Mouse (Mus musculus): ENCODE measurements around the gene Methig1. TPM values are rescaled to one million over a fixed set of nuclear protein-coding genes. Genes with fewer than 3 reads are reported as not detected.

Gene Methig1
- polyA plus RNA-seq, 1 experiment from 2014 or later, result not detected

DNA sequence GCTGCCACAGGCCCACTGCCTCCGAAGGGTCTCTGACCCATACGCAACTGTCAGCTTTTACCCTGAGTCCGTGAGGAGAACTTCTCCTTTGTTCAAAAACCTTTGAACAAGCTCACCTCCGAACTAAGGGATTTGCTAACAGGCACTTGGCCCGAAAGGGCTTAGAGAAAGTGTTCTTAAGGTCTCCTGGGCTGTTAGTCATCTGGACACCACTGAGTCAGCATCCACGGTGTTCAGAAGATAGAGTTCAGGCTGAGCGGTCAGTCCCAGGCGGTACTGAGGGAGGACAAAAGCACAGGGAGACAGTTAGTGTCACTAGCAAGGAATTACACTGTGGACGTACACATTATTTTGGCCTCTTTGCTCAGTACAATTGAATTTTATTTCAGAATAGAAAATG lies 35.9 kb downstream of the Methig1 start:
- no peaks in the 10 kb centered on the region for H3K9me3 ChIP-seq
- no peak for DNase-seq (ENCODE audit: extremely low spot score, low spot score)
- H3K4me3 ChIP-seq, result no peak overlapping the region
- no peaks in the 10 kb centered on the region for H3K27me3 ChIP-seq (ENCODE audit: poor library complexity, severe bottlenecking)
- peaks cover 13% of the 10 kb centered on the region for H3K4me1 ChIP-seq
- 68% methylated on average over 9 of the region's 9 CpGs for WGBS
- H3K27ac ChIP-seq, result no peak overlapping the region
- H3K36me3 ChIP-seq (replicated peaks), result peaks cover 17% of the 10 kb centered on the region

DNA sequence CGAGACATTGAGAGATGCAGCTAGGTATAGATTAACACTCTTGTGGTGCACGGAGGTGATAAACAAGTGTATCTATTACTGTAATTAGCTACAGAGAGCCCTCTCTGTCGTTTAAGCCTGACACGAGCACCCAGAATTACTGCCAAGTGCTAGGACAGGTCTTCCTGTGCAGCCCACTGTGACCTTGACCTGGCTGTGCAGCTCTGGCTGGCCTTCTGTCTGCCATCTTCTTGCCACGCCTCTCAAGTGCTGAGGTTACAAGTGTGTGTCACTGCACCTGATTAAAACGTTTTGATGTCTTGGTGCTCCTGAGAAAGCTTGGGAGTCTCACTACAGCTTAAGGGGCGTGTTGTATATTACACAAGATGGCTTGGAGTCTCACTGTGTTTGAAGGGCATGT lies 38.1 kb downstream of the Methig1 start:
- Histone ChIP-seq H3K27me3 (ENCODE audit: poor library complexity, severe bottlenecking) (no peaks in the 10 kb centered on the region), H3K36me3 (replicated peaks) (peaks cover 39% of the 10 kb centered on the region), H3K4me3 (no peak overlapping the region), H3K4me1 (peaks cover 13% of the 10 kb centered on the region), H3K9me3 (no peaks in the 10 kb centered on the region), H3K27ac (no peak overlapping the region)
- WGBS, result 82% methylated on average over 7 of the region's 7 CpGs
- DNase-seq (ENCODE audit: extremely low spot score, low spot score), result no peak

DNA sequence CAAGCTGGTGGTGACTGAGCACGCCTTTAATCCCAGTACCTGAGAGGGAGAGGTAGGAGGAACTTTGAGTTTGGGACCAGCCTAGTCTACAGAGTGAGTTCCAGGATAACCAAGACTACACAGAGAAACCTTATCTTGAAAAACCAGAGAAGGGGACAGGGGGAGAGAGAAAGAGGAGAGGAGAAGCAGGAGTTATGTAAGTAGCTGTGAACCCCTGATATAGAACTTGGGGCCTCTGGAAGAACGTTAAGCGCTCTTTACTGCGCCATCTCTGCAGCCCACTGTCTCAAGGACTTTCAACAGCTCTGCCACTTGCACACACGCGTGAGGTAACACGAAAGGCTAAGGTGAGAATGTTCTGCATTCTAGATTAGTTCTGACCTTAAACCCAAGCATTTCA lies 38.6 kb downstream of the Methig1 start:
- Histone ChIP-seq H3K4me1 (peaks cover 13% of the 10 kb centered on the region), H3K36me3 (replicated peaks) (peaks cover 44% of the 10 kb centered on the region), H3K27me3 (ENCODE audit: poor library complexity, severe bottlenecking) (no peaks in the 10 kb centered on the region), H3K4me3 (no peak overlapping the region), H3K9me3 (no peaks in the 10 kb centered on the region), H3K27ac (no peak overlapping the region)
- WGBS, result 94% methylated on average over 7 of the region's 7 CpGs
- no peak for DNase-seq (ENCODE audit: extremely low spot score, low spot score)

DNA sequence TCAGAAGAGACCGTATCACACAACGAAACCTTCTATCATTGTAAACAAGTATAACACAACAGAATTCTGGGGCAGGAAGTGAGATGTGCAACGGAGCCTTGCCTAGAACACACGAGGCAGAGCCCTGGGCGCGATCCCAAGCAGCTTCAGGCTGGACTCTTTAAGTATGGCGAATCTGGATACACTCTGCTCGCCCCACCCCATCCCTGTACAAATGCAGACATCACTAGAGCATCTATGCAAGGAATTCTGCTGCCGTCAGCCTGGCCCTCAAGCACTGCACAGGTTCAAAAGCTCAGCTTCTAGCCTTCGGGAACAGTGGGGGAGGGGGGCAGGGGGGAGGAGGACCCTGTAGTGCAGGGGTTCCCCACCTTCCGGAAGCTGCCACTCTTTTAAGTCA lies 40.1 kb downstream of the Methig1 start:
- no peak for DNase-seq (ENCODE audit: extremely low spot score, low spot score)
- Histone ChIP-seq H3K4me3 (no peak overlapping the region), H3K4me1 (peaks cover 13% of the 10 kb centered on the region), H3K27me3 (ENCODE audit: poor library complexity, severe bottlenecking) (no peaks in the 10 kb centered on the region), H3K36me3 (replicated peaks) (peaks cover 58% of the 10 kb centered on the region), H3K27ac (no peak overlapping the region), H3K9me3 (no peaks in the 10 kb centered on the region)
- 91% methylated on average over 11 of the region's 11 CpGs for WGBS

DNA sequence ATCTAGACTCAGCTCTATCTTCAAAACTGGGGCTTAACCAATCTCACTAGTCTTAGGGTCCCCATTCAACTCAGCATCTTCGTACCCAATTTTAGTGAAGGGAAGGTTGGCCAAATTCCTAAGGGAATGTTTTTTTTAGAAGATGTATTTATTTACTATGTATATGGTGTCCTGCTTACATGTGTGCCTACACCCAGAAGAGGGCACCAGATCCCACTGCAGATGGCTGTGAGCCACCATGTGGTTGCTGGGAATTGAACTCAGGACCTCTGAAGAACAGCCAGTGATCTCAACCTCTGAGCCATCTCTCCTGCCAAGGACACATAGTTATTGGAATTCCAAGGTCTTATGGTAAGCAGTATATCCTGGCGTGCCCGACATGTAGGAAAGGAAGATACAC lies 42.6 kb downstream of the Methig1 start:
- Histone ChIP-seq H3K9me3 (no peaks in the 10 kb centered on the region), H3K27me3 (ENCODE audit: poor library complexity, severe bottlenecking) (no peaks in the 10 kb centered on the region), H3K4me1 (no peaks in the 10 kb centered on the region), H3K4me3 (no peak overlapping the region), H3K36me3 (replicated peaks) (peaks cover 84% of the 10 kb centered on the region), H3K27ac (no peak overlapping the region)
- 93% methylated on average over 3 of the region's 3 CpGs for WGBS
- DNase-seq (ENCODE audit: extremely low spot score, low spot score), result no peak

DNA sequence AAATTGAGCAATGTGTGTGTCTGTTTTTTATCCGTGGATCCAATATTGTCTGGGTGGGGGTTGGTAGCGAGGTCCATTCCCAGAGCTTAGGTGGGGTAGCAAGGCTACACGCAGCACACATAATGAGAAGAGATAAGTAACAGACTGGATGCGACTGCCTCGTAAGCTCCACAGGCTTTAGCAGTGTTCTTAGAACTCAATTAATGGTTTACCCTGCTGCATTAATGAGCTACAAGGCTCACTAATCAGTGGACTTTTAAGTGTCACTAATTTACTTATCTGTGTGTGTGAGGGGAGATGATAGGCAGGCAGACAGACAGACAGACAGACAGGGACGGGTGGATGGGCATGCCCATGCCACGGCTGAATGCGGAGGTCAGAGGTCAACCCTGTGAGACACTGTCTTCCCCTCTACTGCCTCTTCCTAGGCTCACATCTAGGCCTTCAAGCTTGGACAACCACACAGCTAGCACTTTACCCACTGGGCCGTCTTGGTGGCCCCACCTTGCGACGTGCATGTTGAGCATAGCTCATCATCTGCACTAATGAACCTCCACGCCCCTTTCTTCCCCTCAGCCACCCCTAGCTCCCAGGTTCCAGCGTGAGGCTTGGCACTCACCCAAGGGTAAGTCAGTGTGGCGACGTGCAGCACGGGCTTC lies 47.8 kb downstream of the Methig1 start:
- Histone ChIP-seq H3K27me3 (ENCODE audit: poor library complexity, severe bottlenecking) (no peaks in the 10 kb centered on the region), H3K27ac (no peak overlapping the region), H3K9me3 (no peaks in the 10 kb centered on the region), H3K4me1 (no peaks in the 10 kb centered on the region), H3K4me3 (no peak overlapping the region), H3K36me3 (replicated peaks) (peaks cover 100% of the 10 kb centered on the region)
- no peak for DNase-seq (ENCODE audit: extremely low spot score, low spot score)
- WGBS, result 93% methylated on average over 16 of the region's 16 CpGs

DNA sequence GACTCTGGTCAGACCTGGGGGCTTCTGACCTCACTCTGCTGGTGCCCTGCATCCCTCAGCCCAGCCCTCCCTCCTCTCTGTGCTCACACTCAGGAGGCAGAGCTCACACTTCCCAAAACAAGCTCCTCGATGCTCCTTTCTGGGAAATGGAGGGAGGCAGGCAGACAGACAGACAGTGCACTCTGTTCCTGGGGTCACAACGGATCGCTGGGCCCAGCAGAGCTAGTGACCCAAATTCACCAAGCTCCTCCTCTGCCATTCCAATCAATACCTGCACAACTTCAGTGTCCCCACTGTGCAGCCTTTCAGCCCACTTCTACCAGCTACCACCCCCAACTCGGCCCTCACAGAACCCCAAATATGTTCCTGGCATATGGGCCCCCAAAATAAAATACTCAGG lies 48.9 kb downstream of the Methig1 start:
- H3K9me3 ChIP-seq, result no peaks in the 10 kb centered on the region
- no peaks in the 10 kb centered on the region for H3K4me1 ChIP-seq
- peaks cover 96% of the 10 kb centered on the region for H3K36me3 ChIP-seq (replicated peaks)
- no peaks in the 10 kb centered on the region for H3K27me3 ChIP-seq (ENCODE audit: poor library complexity, severe bottlenecking)
- no peak for DNase-seq (ENCODE audit: extremely low spot score, low spot score)
- H3K27ac ChIP-seq, result no peak overlapping the region
- H3K4me3 ChIP-seq, result no peak overlapping the region
- WGBS, result 94% methylated on average over 4 of the region's 4 CpGs

DNA sequence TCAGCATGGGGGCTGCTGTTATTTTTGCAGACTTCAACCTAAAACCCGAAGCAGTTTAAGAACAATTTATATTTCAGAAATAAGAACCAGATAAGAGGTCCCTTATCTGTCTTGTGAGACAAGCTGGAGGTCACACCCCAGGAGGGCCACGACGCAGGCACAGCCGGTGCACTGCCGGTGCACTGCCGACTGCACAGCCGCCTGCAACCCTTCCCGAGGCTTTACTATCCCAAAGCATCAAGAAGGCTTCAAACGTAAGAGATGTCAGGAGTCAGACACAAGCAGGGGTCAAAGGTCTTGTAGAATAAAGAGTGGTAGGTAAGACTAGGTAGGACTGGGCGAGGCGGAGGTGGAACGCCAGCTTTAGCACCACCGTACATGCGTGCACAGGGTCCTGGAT lies 49.4 kb downstream of the Methig1 start:
- no peaks in the 10 kb centered on the region for H3K4me1 ChIP-seq
- H3K27me3 ChIP-seq (ENCODE audit: poor library complexity, severe bottlenecking), result no peaks in the 10 kb centered on the region
- no peak overlapping the region for H3K4me3 ChIP-seq
- 94% methylated on average over 14 of the region's 14 CpGs for WGBS
- no peak for DNase-seq (ENCODE audit: extremely low spot score, low spot score)
- no peak overlapping the region for H3K27ac ChIP-seq
- H3K36me3 ChIP-seq (replicated peaks), result peaks cover 94% of the 10 kb centered on the region
- H3K9me3 ChIP-seq, result no peaks in the 10 kb centered on the region

DNA sequence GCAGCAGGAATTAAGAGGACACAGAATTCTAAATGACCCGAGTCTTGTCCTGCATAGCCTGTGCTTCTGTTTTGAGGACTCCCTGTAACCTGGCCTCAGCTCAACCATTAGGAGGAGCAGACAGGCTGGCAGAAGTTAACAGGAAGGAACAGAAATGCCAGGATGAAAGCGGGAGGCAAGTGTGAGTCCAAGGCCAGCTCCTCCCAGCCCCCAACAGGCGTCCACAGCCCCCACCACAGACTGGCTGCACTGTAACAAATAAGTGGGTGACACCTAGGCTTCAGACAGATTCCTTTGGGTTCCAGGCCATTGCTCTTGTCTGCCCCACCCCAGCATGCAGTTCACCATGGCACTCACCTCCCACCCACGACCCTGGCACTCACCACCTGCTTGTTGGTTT lies 49.8 kb downstream of the Methig1 start:
- Histone ChIP-seq H3K36me3 (replicated peaks) (peaks cover 94% of the 10 kb centered on the region), H3K27ac (no peak overlapping the region)
- WGBS, result 91% methylated on average over 4 of the region's 4 CpGs

DNA sequence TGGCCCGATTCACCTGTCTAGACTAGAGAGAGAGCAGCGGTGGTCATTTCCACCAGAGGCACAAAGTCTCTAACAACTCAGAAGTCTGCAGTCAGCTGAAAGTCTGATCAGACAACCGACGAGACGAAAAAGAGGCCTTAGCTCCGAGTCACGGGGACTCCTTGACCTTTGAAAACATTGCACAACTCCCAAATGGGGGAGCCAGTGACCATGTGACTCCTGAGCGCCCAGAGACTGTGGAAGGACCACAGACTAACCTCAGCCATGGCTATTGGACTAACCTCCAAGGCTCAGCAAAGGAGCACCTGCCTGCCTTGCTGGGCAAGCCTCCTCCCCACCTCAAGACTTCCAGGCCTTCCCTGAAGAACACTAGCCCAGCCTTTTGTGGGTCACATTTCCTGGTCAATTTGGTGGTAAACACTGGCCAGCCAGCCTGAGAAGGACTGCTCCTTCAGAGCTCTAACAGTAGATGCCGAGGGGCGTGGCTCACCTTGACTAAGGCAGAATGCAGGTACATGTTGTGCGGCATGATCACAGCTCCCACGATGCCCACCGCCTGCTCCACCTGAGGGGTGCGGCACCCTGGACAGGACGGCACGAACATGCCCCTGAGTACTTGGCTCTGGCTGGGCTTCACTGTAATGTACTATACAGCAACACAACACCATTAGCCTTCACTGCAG lies 50.5 kb downstream of the Methig1 start:
- H3K36me3 ChIP-seq (replicated peaks), result peaks cover 94% of the 10 kb centered on the region
- DNase-seq (ENCODE audit: extremely low spot score, low spot score), result no peak
- no peak overlapping the region for H3K27ac ChIP-seq
- no peaks in the 10 kb centered on the region for H3K27me3 ChIP-seq (ENCODE audit: poor library complexity, severe bottlenecking)
- H3K4me1 ChIP-seq, result no peaks in the 10 kb centered on the region
- 95% methylated on average over 16 of the region's 16 CpGs for WGBS
- H3K4me3 ChIP-seq, result no peak overlapping the region
- H3K9me3 ChIP-seq, result no peaks in the 10 kb centered on the region

More for the DNA sequence above, 49.8 kb downstream of the Methig1 start:
- Histone ChIP-seq H3K4me1 (no peaks in the 10 kb centered on the region), H3K4me3 (no peak overlapping the region), H3K27me3 (ENCODE audit: poor library complexity, severe bottlenecking) (no peaks in the 10 kb centered on the region), H3K9me3 (no peaks in the 10 kb centered on the region)
- DNase-seq (ENCODE audit: extremely low spot score, low spot score), result no peak

DNA sequence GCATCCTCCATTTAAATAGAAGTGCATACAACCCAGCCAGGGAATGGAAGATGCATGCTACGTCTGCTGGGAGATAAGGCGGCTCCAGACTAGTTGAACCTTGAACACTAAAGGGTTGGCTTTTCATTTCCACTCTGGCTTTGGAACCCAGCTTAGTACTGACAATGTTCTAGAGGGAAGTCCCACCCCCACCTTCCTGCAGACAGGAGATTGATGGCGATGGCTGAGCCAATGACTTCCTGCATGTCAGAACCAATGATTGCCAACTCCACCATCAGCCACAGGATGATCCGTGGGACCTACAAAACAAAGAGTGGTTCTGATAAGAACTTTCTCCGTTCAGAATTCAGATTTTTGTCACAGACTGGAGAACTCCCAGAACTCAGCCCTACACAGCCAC lies 53.1 kb downstream of the Methig1 start:
- WGBS, result 89% methylated on average over 5 of the region's 5 CpGs

DNA sequence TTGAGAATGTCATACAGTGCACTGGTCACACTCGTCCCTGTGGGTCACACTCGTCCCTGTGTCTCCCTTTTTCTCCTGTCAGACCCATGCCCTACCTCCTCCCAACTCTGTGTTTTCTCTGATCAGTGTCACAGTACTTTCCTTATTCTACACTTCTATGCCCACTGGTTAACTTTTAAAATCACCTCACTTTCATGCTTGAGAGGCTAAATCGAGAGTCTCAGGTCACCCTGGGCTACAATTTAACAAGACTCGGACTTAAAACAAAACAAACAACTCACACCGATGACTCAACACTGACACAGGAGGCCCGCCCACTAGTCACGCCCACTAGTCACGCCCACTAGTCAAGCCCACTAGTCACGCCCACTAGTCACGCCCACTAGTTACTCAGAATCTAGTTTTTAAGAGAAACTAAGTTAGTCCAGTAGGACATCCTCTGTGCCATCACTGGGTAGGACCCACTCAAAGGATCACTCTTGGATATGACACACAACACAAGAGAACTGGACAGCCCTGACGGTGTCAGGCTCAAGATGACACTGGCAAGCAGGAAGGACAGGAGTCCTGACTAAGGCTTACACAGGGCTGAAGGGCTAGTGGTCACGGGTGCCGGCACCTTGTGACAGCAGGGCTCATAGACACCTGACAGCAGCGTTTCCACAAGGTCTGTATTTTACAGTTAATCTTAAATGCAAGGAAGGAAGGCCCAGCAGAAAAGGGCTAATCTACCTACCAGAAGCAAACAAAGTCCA lies 58.1 kb downstream of the Methig1 start:
- Histone ChIP-seq H3K27me3 (ENCODE audit: poor library complexity, severe bottlenecking) (no peaks in the 10 kb centered on the region), H3K27ac (no peak overlapping the region), H3K36me3 (replicated peaks) (peaks cover 54% of the 10 kb centered on the region), H3K4me1 (peaks cover 3% of the 10 kb centered on the region; the same call in 1 of the 2 replicates), H3K4me3 (no peak overlapping the region), H3K9me3 (no peaks in the 10 kb centered on the region)
- DNase-seq (ENCODE audit: extremely low spot score, low spot score), result peak; percentile 25
- WGBS, result 68% methylated on average over 14 of the region's 14 CpGs

More for the DNA sequence above, 53.1 kb downstream of the Methig1 start:
- H3K4me3 ChIP-seq, result no peak overlapping the region
- no peaks in the 10 kb centered on the region for H3K4me1 ChIP-seq
- no peak overlapping the region for H3K27ac ChIP-seq
- H3K27me3 ChIP-seq (ENCODE audit: poor library complexity, severe bottlenecking), result no peaks in the 10 kb centered on the region
- H3K9me3 ChIP-seq, result no peaks in the 10 kb centered on the region
- DNase-seq (ENCODE audit: extremely low spot score, low spot score), result no peak
- H3K36me3 ChIP-seq (replicated peaks), result peaks cover 94% of the 10 kb centered on the region

DNA sequence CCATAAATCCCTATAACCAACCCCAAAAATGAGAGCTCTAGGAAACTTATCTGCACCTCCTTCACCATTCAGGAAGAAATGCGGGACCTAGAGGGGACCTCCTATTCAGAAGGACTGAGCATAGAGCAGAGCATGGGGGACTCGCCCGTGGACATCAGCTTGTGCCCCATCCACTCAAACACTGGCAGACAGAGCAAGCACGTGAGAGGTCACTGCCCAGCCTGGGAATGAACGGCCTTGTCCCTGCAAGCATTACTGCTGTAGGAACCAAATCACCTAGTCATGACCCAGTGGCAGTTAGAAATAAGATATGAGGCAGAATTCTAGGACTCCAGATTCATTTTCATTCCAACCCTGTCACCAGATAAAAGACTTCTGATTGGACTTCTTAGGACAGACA lies 58.8 kb downstream of the Methig1 start:
- Histone ChIP-seq H3K36me3 (replicated peaks) (peaks cover 51% of the 10 kb centered on the region), H3K4me3 (no peak overlapping the region), H3K4me1 (peaks cover 3% of the 10 kb centered on the region; the same call in 1 of the 2 replicates), H3K27me3 (ENCODE audit: poor library complexity, severe bottlenecking) (no peaks in the 10 kb centered on the region), H3K9me3 (no peaks in the 10 kb centered on the region), H3K27ac (no peak overlapping the region)
- no peak for DNase-seq (ENCODE audit: extremely low spot score, low spot score)
- WGBS, result 93% methylated on average over 5 of the region's 5 CpGs

Data from forebrain, embryonic 10.5 days (tissue).